Mouse (Mus musculus) skeletal muscle tissue, adult 2 months (tissue): ENCODE data around the gene Kctd2.
"Not testable (repeated sequence)": the region's sequence is repeated elsewhere in the genome, so short reads cannot be mapped to it uniquely, and the experiment has no call there.

ENCODE experiments used
- DNase-seq: peaks from one replicate; pipeline ENCODE4 v3.0.0-alpha.2; 2012; ENCODE audit warnings: low read depth, low spot score

The Kctd2 gene

DNA sequence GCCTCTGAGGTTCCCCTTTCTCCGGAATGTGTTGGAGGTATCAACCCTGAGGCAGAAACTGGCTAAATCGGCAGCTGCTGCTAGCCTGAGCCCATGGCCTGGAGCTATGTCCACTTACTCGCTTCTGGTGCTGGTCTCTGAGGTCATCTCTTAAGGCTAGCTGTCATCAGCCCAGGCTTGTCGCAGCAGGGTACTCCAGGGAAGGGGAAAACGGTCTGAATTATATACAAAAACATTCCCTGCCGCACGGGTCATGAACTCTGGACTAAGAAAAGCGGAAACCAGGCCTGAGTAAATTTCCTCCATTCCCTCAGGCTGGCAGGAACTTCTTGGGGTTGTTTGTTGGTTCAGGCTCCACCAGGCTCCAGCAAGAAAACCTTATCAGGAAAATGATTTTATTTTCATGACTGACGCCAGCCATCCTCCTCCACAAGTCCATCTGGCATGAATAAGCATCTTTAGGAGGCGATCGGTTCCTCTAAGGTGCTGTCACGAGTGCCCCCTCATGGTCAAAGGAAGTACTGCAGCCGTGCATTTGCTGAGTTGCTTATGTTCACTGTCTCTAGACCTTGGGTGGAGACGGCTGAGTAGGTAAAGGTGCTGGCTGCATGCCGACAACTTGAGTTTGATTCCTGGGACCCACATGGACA lies 53.8 kb downstream of the Kctd2 start:
- DNase-seq = peak; percentile 91

DNA sequence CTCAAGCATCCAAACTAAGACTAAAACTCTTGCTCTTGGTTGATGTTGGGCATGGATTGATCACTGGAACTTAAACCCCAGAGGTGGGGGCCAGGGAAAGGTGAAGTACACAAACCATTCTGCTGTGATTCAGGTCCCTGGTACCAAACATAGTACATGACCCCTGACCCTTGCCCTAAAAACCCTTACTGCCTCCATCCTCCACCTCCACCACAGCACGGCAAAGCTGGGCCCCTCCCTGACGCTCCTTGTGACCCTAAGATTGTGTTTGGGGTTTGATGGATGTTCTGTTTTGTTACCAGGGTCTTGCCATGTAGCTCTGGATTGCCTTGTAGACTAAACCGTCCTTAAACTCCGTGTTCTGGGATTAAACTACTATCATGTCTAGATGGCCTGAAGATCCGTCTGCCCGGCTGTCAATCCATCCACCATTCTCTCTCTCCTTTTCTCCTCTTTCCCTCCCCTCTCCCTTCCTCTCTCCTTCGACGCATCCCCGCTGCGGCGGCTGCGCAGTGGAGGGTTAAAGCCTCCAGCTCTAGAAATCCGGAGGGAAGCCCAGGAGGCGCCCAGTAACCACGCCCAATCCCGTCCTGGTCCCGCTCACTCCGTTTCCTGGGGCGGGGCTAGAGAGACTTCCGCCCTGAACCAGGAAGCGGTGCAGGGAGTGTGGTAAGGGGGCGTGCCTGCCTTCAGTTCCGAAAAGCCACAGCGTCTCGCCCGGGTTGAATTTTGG lies 55.3 kb downstream of the Kctd2 start, which contains the start of gene Armc7:
Armc7 (plus strand) TSS at position 643 of the 733 bp plus-strand sequence.
- DNase-seq = peak; percentile 87

DNA sequence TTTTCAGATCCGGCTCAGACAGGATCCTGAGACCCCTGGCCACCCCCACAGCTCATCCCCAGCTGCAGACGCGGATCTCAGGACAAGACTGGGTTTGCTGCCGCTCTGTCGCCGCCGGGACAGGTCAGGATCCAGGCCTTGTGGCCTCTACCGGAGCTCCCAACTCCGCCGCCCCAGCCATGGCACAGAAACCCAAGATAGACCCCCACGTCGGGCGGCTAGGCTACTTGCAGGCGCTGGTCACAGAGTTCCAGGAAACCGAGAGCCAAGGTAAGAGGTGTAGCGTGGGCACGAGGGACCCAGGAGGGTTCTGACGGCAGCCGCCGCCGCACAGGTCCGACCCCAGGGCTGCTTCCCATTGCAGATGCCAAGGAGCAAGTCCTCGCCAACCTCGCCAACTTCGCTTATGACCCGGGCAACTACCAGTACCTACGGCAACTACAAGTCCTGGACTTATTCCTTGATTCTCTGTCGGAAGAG lies 55.9 kb downstream of the Kctd2 start:
- DNase-seq = no peak

DNA sequence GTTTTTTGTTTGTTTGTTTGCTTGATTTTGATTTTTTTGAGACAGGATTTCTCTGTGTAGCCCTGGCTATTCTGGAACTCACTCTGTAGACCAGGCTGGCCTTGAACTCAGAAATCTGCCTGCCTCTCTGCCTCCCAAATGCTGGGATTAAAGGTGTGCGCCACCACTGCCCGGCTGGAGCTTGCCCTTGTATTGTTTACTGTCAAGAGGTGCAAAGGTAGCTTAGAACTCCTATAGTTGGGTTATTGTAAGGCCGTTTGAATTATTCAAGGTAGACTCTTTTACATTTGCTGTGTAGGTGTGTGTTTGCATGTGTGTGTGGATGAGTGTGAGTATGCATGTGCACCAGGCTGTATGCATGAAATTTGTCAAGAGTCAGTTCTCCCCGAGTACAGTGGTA lies 56.7 kb downstream of the Kctd2 start:
- not testable (repeated sequence) for DNase-seq

DNA sequence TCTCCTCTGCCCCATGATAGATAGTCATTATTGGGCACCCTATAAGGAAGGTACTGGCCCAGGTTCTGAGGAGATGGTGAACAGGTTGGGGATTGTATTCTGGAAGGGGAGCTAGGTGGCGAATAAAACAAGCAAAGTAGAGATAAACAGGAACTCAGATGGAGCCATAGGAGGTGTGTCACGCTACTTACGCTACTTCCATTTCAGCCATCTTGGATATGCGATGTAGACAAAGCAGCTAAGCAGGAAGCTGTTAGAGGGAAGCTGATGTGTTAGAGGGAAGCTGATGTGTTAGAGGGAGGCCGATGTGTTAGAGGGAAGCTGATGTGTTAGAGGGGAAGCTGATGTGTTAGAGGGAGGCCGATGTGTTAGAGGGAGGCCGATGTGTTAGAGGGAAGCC lies 57.5 kb downstream of the Kctd2 start:
- DNase-seq = not testable (repeated sequence)

DNA sequence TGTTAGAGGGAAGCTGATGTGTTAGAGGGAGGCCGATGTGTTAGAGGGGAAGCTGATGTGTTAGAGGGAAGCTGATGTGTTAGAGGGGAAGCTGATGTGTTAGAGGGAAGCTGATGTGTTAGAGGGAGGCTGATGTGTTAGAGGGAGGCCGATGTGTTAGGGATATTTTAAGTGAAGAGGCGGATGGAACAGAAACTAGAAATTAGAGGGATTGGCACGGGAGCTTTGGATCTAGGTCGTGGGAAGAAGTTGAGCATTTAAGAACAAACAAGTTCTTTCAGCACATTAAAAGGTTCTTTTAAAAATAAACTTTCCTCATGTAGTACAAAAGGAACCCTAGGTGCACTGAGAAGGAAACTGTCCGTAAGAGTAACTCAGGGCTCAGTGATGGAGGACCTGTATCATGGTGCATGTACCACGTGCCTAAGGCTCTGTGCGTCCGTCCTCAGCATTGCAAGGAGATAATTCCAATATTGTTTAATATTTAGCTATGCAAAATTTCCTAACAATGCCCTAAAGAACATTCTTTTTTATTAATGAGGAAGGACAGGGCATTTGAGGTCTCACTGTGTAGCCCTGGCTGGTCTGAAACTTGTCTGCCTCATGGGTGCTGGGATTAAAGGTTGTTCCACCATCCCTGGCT lies 58.5 kb downstream of the Kctd2 start:
- DNase-seq = no peak
